ENCODE assay signal across 8 mouse cellular contexts in the genomic region with DNA sequence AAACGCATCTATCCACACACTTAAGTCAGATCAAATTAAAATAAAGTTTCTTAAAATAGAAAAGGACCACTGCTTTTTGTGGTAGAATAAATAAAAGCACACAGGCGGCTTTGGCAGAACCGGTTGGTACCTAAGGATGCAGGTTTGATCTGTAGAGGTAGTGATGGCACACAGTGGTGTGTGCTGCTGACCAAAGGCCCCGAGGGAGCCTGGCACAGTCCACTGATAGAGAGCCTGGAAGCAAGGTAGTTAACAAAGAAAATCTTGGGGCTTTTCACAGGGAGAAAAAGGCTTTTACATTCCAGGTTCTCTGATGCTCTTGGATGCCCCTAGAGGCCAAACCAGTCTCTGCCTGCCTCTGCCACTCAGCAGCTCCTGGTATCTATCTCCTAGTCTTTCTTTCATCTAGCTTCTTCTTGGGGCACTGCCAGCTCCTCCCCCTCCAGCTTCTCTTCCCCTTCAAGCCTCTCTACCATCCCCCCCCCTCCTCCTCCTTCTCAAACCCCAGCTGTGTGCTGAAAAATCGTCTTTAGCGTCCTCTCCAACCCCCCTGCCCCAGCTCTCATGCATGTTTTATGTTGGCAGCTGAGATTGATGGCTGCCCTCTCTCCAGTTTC.
DNase-seq lines count a peak whose midpoint lies in the region; ATAC-seq and TF ChIP-seq lines count a peak whose summit lies in the region.

No protein-coding gene starts in this region.

- DNase-seq in heart, adult 2 months = peak; percentile 29 to 53
- no peak for DNase-seq in heart, postnatal 25 days (ENCODE audit: low spot score)
- DNase-seq in adrenal gland, postnatal 14 days = peak; percentile 53
- peak; percentile 70 for DNase-seq in embryonic facial prominence, embryonic 10.5 days (ENCODE audit: low spot score)
- peak; percentile 51 to 80 for DNase-seq in layer of hippocampus, postnatal 25 days (ENCODE audit: extremely low spot score in 1 of 2, low spot score in 1 of 2)
- DNase-seq in splenic B cell, adult 2 months (ENCODE audit: low read depth, low spot score) = peak; percentile 26

- TF ChIP-seq POLR2A in heart, adult 2 months (IDR thresholded peaks at IDR 0.05; ENCODE audit: insufficient read depth, low read depth, low read length) = no peak

- ATAC-seq in hematopoietic stem cell, adult 5-6 weeks (replicated peaks in 1 of 2; ENCODE audit: insufficient read depth in 1 of 2, low FRiP score in 2 of 2, low TSS enrichment in 1 of 2, low read depth in 1 of 2, poor library complexity in 2 of 2, severe bottlenecking in 2 of 2) = peak; percentile 49 to 60; a peak in 1 of 4 replicates
- ATAC-seq in megakaryocyte-erythroid progenitor cell, adult 5-6 weeks (replicated peaks; ENCODE audit: low FRiP score, low TSS enrichment, poor library complexity, severe bottlenecking) = peak; percentile 77

- no peaks in the 10 kb centered on the region for H3K79me2 ChIP-seq in heart, adult 2 months (replicated peaks; ENCODE audit: control insufficient read depth, insufficient read depth, low read length)

- intact Hi-C loops in heart, adult 2 months (cut with DNase I) = no loop called here
- intact Hi-C loops in heart, postnatal 25 days (cut with DNase I) = no loop called here

- H3K27me3 ChIP-seq in heart, adult 2 months (ENCODE audit: control insufficient read depth, insufficient read depth, low read length) = no peaks in the 10 kb centered on the region
- H3K27me3 ChIP-seq in embryonic facial prominence, embryonic 10.5 days (replicated peaks; ENCODE audit: low read depth, poor library complexity, severe bottlenecking) = no peaks in the 10 kb centered on the region
- H3K27me3 ChIP-seq in splenic B cell, adult 2 months (ENCODE audit: control insufficient read depth, insufficient read depth, low read length, poor library complexity, severe bottlenecking) = no peaks in the 10 kb centered on the region

- H3K36me3 ChIP-seq in heart, adult 2 months (ENCODE audit: control insufficient read depth, insufficient read depth, low read length) = no peaks in the 10 kb centered on the region
- no peaks in the 10 kb centered on the region for H3K36me3 ChIP-seq in embryonic facial prominence, embryonic 10.5 days (replicated peaks)
- H3K36me3 ChIP-seq in splenic B cell, adult 2 months (ENCODE audit: control insufficient read depth, insufficient read depth, low read length, poor library complexity, severe bottlenecking) = no peaks in the 10 kb centered on the region

- no peaks in the 10 kb centered on the region for H3K9me3 ChIP-seq in embryonic facial prominence, embryonic 10.5 days

- peak; percentile 86 for TF ChIP-seq CTCF in heart, adult 2 months (IDR thresholded peaks at IDR 0.05)

- WGBS in heart, adult 2 months = 43% methylated on average over 6 of the region's 6 CpGs
- WGBS in embryonic facial prominence, embryonic 10.5 days = 40% methylated on average over 6 of the region's 6 CpGs

- TF ChIP-seq EP300 in heart, adult 2 months (IDR thresholded peaks at IDR 0.05; ENCODE audit: insufficient read depth, low read depth, low read length) = no peak

- peaks cover 2% of the 10 kb centered on the region for H3K4me1 ChIP-seq in heart, adult 2 months (ENCODE audit: control insufficient read depth, insufficient read depth, low read length)
- peaks cover 60% of the 10 kb centered on the region for H3K4me1 ChIP-seq in embryonic facial prominence, embryonic 10.5 days

- H3K27ac ChIP-seq in heart, adult 2 months = no peak overlapping the region
- peak overlapping the region; percentile 80 for H3K27ac ChIP-seq in embryonic facial prominence, embryonic 10.5 days (replicated peaks)

- H3K4me3 ChIP-seq in heart, adult 2 months = no peak overlapping the region
- H3K4me3 ChIP-seq in embryonic facial prominence, embryonic 10.5 days = no peak overlapping the region

- H3K9ac ChIP-seq in heart, adult 2 months (ENCODE audit: low read depth, low read length) = no peak overlapping the region
